Mouse (Mus musculus) olfactory bulb, adult 2 months (tissue): ENCODE data around the gene Susd2.

Experiments used
- CTCF ChIP-seq: fragments of 200-500 bp; IDR thresholded peaks from 2 replicates; pipeline ENCODE4 v1.5.1; 2012; ENCODE audit warnings: low read depth, mild to moderate bottlenecking, low read length, moderate library complexity; ENCODE audit not compliant: insufficient read depth
- POLR2A ChIP-seq: fragments of 200-500 bp; IDR thresholded peaks from 2 replicates; pipeline ENCODE4 v1.6.1; 2012; ENCODE audit warnings: mild to moderate bottlenecking, low read depth, low read length, moderate library complexity; ENCODE audit not compliant: insufficient read depth

DNA sequence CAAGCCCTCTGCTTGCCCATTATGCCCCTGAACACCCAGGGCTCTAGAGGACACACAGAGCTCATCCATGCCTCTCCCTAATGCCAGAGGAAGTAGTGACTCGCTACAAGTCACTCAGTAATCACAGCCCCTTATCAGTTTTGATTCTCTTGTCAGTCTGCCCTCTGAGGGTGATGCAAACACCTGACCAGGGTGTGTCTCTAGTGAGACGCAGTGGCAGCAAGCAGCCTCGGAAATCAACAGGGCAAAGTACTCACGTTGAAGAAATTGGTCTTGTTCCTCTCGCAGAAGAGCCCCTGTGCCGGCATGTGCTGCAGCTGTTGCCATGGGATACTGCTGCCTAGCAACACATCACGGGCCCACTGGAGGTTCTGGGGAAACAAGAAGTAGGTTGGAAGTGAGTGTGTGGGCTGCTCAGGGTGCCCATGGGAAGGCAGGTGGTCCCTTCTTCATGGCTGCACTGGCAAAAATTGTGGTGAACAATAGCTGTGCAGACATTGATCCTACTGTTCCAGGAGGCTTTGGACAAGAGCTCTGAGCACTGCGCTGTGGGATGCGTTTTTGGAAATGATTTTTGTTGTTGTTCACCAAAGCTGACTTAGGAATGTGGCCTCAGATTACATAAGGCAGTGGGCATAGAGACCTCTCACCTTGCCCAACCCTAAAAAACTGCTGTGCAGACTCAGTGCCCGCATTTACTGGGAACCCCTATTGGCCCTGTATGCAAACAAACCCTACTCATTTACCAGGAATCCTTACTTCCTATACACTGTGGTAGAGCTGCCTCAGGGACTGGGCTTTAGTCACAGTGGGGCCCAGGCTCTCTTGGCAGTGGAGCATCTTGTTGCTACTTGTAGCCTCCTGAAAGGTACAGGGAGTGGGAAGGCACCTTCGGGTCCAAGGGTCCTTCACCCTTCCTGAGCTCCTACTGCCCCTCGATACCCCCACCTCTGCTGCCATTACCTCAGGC lies 40.5 kb upstream of the Susd2 start:
- no peak for TF ChIP-seq POLR2A
- TF ChIP-seq CTCF, result no peak
